ENCODE assay signal across 14 mouse cellular contexts in genomic region chrX:9652806-9653205, GRCm38 (mm10). TPM values are rescaled to one million over a fixed set of nuclear protein-coding genes. Genes with fewer than 3 reads are reported as not detected.
DNase-seq lines count a peak whose midpoint lies in the region; ATAC-seq lines count a peak whose summit lies in the region.
"Had no signal": no experiment of that assay in that cellular context is flagged by ENCODE, and none has a peak within 500 bp of the region (broad histone marks: within the 10 kb centered on the region; RNA-seq: fewer than 3 reads in every experiment).

No protein-coding gene starts in this region.

- ATAC-seq in frontal cortex, adult (ENCODE audit: low TSS enrichment), result 0 out of 2 replicates have a peak, but pooled peaks have one; percentile 20
- ATAC-seq: forebrain, embryonic 15.5 days had no signal

- no peak for DNase-seq in frontal cortex, postnatal 25 days (ENCODE audit: low spot score in 2 of 2)
- DNase-seq in lung, postnatal 10 days, result peak; percentile 1
- no peak for DNase-seq in lung, adult 18-20 months
- peak; percentile 12 for DNase-seq in cerebellum, adult 11-12 months
- DNase-seq in gastrocnemius, adult 18-20 months (ENCODE audit: low spot score), result no peak
- no peak for DNase-seq in ovary, postnatal 36 days (ENCODE audit: low spot score)
- DNase-seq: adrenal gland, postnatal 36 days; gastrocnemius, postnatal 10 days; kidney, postnatal 14 days; layer of hippocampus, adult 9-11 months; lung, postnatal 14 days; thymus, postnatal 36 days had no signal

RNA-seq across cellular contexts. Expression of gene Dynlt3, which starts 10.0 kb away (rescaled TPM):
- total RNA-seq in gastrocnemius, adult 18-20 months (2021), result 10 to 100 TPM; 59.7 to 68.7 TPM

Comparison
In these comparisons a context has a peak if more than half of its experiments do, and no peak if none do; other contexts are left out.
1. DNase-seq: peak in lung, postnatal 10 days (single experiment) and cerebellum, adult 11-12 months (single experiment); none in frontal cortex, postnatal 25 days (0 of 2), lung, adult 18-20 months (0 of 2), gastrocnemius, adult 18-20 months (single experiment) and ovary, postnatal 36 days (single experiment).